Mouse (Mus musculus) embryo, embryonic 11 days (tissue): Measurements from ENCODE around the gene Ccdc189.

Source experiments
- DNase-seq: peaks from one replicate; pipeline ENCODE4 v3.0.0-alpha.2; 2015

The Ccdc189 gene

GRCm38 (mm10) chr7:127591108-127591507, 2.7 kb upstream of the Ccdc189 start:
- no peak for DNase-seq

- DNase-seq: no peak
Measured at GRCm38 (mm10) chr7:127589637-127590036, 1.2 kb upstream of the Ccdc189 start.

- DNase-seq: no peak
Measured at GRCm38 (mm10) chr7:127588901-127589300, 506 bp upstream of the Ccdc189 start.

- no peak for DNase-seq
Measured at GRCm38 (mm10) chr7:127587196-127587595, 1.2 kb downstream of the Ccdc189 start.

- DNase-seq: no peak
Measured at GRCm38 (mm10) chr7:127586149-127586548, 2.2 kb downstream of the Ccdc189 start.

GRCm38 (mm10) chr7:127585031-127585430, 3.4 kb downstream of the Ccdc189 start:
- no peak for DNase-seq

GRCm38 (mm10) chr7:127583260-127583659, 5.1 kb downstream of the Ccdc189 start:
- DNase-seq: no peak

- DNase-seq: no peak
Measured at GRCm38 (mm10) chr7:127574115-127574514, 14.3 kb downstream of the Ccdc189 start.

- no peak for DNase-seq
Measured at GRCm38 (mm10) chr7:127573503-127574008, 14.8 kb downstream of the Ccdc189 start.

- peak; percentile 96 for DNase-seq
Measured at GRCm38 (mm10) chr7:127572895-127573471, 15.4 kb downstream of the Ccdc189 start, which contains the start of gene Phkg2. Phkg2 (plus strand) TSS chr7:127573340.

- no peak for DNase-seq
Measured at GRCm38 (mm10) chr7:127564381-127565150, 23.8 kb downstream of the Ccdc189 start.

GRCm38 (mm10) chr7:127561340-127561858, 27.0 kb downstream of the Ccdc189 start, which contains the start of gene Tmem265:
Tmem265 (plus strand) TSS chr7:127561390.
- no peak for DNase-seq

GRCm38 (mm10) chr7:127560580-127560979, 27.8 kb downstream of the Ccdc189 start:
- no peak for DNase-seq

GRCm38 (mm10) chr7:127551558-127551957, 36.8 kb downstream of the Ccdc189 start:
- no peak for DNase-seq

- DNase-seq: no peak
Measured at GRCm38 (mm10) chr7:127549116-127549835, 39.1 kb downstream of the Ccdc189 start.

- DNase-seq: no peak
Measured at GRCm38 (mm10) chr7:127541671-127542070, 46.7 kb downstream of the Ccdc189 start.
